ENCODE assay signal across 8 mouse cellular contexts in the genomic region with DNA sequence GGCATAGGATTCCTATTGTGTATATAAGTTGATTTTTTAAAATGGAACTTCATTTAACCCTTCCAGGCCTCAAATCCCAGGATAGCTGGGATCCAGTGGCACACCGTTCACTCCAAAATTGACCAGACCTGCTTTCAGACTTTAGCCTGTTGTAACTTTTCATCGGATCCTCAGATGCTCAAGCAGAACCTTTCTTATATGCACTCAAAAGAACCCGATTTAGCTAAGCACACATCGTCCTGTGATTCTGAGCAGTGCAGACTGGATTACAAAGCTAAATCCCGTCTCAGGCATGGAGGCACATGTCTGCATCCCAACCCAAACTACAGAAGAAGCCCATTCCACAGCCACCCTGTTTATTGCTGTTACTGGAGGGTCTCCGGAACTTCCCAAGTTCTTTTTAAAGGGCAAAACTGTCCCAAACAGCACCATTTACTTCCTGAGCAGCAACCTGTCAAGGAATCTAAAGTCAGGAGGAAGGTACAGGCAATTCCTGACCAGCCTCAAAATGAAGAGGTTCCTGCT. TPM values are rescaled to one million over a fixed set of nuclear protein-coding genes. Genes with fewer than 3 reads are reported as not detected.
A peak's percentile ranks its signal among the peaks of the same experiment; 100 is the strongest.
DNase-seq lines count a peak whose midpoint lies in the region; ATAC-seq and TF ChIP-seq lines count a peak whose summit lies in the region.

No protein-coding gene starts in this region.

- peak overlapping the region; percentile 86 for H3K4me3 ChIP-seq in heart, embryonic 16.5 days (ENCODE audit: low read length)
- H3K4me3 ChIP-seq in ES-E14 (ENCODE audit: insufficient read depth in 1 of 2, low read depth in 1 of 2, low read length in 2 of 2, poor library complexity in 1 of 2, severe bottlenecking in 1 of 2) = peak overlapping the region; percentile 80 to 99
- H3K4me3 ChIP-seq in forebrain, embryonic 15.5 days = peak overlapping the region; percentile 78
- H3K4me3 ChIP-seq in liver, postnatal 0 days (ENCODE audit: low read depth, low read length) = peak overlapping the region; percentile 98

- H3K4me2 ChIP-seq in heart, embryonic 16.5 days (ENCODE audit: low read depth, low read length) = peak overlapping the region; percentile 78
- H3K4me2 ChIP-seq in forebrain, embryonic 15.5 days (replicated peaks) = peak overlapping the region; percentile 73
- H3K4me2 ChIP-seq in liver, postnatal 0 days (ENCODE audit: low read depth, low read length) = peak overlapping the region; percentile 93

- no peak for TF ChIP-seq EP300 in liver, postnatal 0 days (IDR thresholded peaks at IDR 0.05; ENCODE audit: low read depth)

- peaks cover 33% of the 10 kb centered on the region for H3K4me1 ChIP-seq in heart, embryonic 16.5 days (ENCODE audit: control insufficient read depth, insufficient read depth, low read length)
- peaks cover 0 to 13% of the 10 kb centered on the region in 2 experiments; a peak in 1 of 4 replicates for H3K4me1 ChIP-seq in ES-E14 (ENCODE audit: control insufficient read depth in 2 of 2, insufficient read depth in 2 of 2, low read length in 2 of 2, poor library complexity in 1 of 2)
- peaks cover 48% of the 10 kb centered on the region for H3K4me1 ChIP-seq in forebrain, embryonic 15.5 days
- H3K4me1 ChIP-seq in liver, postnatal 0 days (ENCODE audit: insufficient read depth) = peaks cover 46% of the 10 kb centered on the region

- H3K27me3 ChIP-seq in heart, embryonic 16.5 days (ENCODE audit: control insufficient read depth, insufficient read depth, low read length) = no peaks in the 10 kb centered on the region
- H3K27me3 ChIP-seq in forebrain, embryonic 15.5 days = no peaks in the 10 kb centered on the region
- H3K27me3 ChIP-seq in liver, postnatal 0 days (ENCODE audit: insufficient read depth, low read length) = no peaks in the 10 kb centered on the region

- TF ChIP-seq CTCF in liver, postnatal 0 days (IDR thresholded peaks at IDR 0.05; ENCODE audit: low read depth) = no peak

- H3K9me3 ChIP-seq in heart, embryonic 16.5 days (replicated peaks; ENCODE audit: control insufficient read depth, low read length) = no peaks in the 10 kb centered on the region
- H3K9me3 ChIP-seq in ES-E14 (ENCODE audit: control insufficient read depth, insufficient read depth, low read depth, low read length) = no peaks in the 10 kb centered on the region
- H3K9me3 ChIP-seq in forebrain, embryonic 15.5 days = no peaks in the 10 kb centered on the region
- no peaks in the 10 kb centered on the region for H3K9me3 ChIP-seq in liver, postnatal 0 days (ENCODE audit: low read length)

- H3K27ac ChIP-seq in heart, embryonic 16.5 days (ENCODE audit: low read length) = peak overlapping the region; percentile 85
- H3K27ac ChIP-seq in ES-E14 (ENCODE audit: insufficient read depth, low read depth, low read length, poor library complexity, severe bottlenecking) = peak overlapping the region; percentile 96
- H3K27ac ChIP-seq in forebrain, embryonic 15.5 days (replicated peaks) = peak overlapping the region; percentile 86
- peak overlapping the region; percentile 92 for H3K27ac ChIP-seq in liver, postnatal 0 days (ENCODE audit: low read depth)

- no peak for DNase-seq in heart, adult 8-10 months (ENCODE audit: low spot score)
- no peak for DNase-seq in ES-E14 (ENCODE audit: low read depth, low spot score)
- no peak for DNase-seq in liver, postnatal 0 days
- DNase-seq in urinary bladder, postnatal 36 days (ENCODE audit: low spot score in 2 of 2) = no peak
- no peak for DNase-seq in gastrocnemius, postnatal 4 days (ENCODE audit: low spot score in 2 of 2)
- DNase-seq in left cerebral cortex, adult 18-20 months (ENCODE audit: low spot score in 2 of 2) = no peak

- no peak for ATAC-seq in heart, embryonic 16.5 days (replicated peaks; ENCODE audit: extremely low read depth, insufficient read depth, low FRiP score)
- ATAC-seq in forebrain, embryonic 15.5 days (replicated peaks) = no peak
- ATAC-seq in liver, postnatal 0 days = no peak

- under 1% methylated on average over 6 of the region's 6 CpGs for WGBS in heart, embryonic 16.5 days
- 2% methylated on average over 6 of the region's 6 CpGs for WGBS in forebrain, embryonic 15.5 days
- WGBS in liver, postnatal 0 days (ENCODE audit: insufficient replicate concordance) = 3% methylated on average over 6 of the region's 6 CpGs

- in situ Hi-C loops in ES-E14 (cut with MboI; ENCODE audit: low sequenced_read_pairs in 2 of 2, unreplicated experiment in 2 of 2) = no loop called here

- H3K9ac ChIP-seq in heart, embryonic 16.5 days (ENCODE audit: low read length) = peak overlapping the region; percentile 97
- peak overlapping the region; percentile 100 for H3K9ac ChIP-seq in ES-E14 (ENCODE audit: insufficient read depth, low read depth, low read length, poor library complexity, severe bottlenecking)
- peak overlapping the region; percentile 98 for H3K9ac ChIP-seq in forebrain, embryonic 15.5 days (replicated peaks)
- peak overlapping the region; percentile 99 for H3K9ac ChIP-seq in liver, postnatal 0 days (replicated peaks)

- peaks cover 27% of the 10 kb centered on the region for H3K36me3 ChIP-seq in heart, embryonic 16.5 days (ENCODE audit: control insufficient read depth, insufficient read depth)
- peaks cover 42% of the 10 kb centered on the region for H3K36me3 ChIP-seq in ES-E14 (ENCODE audit: control insufficient read depth, insufficient read depth, low read length, poor library complexity, severe bottlenecking)
- H3K36me3 ChIP-seq in forebrain, embryonic 15.5 days = peaks cover 30% of the 10 kb centered on the region
- peaks cover 25% of the 10 kb centered on the region for H3K36me3 ChIP-seq in liver, postnatal 0 days (replicated peaks; ENCODE audit: insufficient read depth, low read length)

TF ChIP-seq in ES-E14, 5 proteins besides CTCF, POLR2A, EP300 and RAD21:
- TF ChIP-seq HCFC1 (IDR thresholded peaks at IDR 0.05; ENCODE audit: borderline replicate concordance, insufficient read depth, low read length) (0 out of 2 replicates have a peak, but pooled peaks have one; percentile 43), MAFK (IDR thresholded peaks at IDR 0.05; ENCODE audit: insufficient read depth, low read depth, low read length) (no peak), ZNF384 (IDR thresholded peaks at IDR 0.05; ENCODE audit: low read depth, low read length) (no peak), ZC3H11A (IDR thresholded peaks at IDR 0.05; ENCODE audit: borderline replicate concordance, low read depth, low read length) (no peak)

RNA-seq across cellular contexts. Expression of a gene that starts 0.8 kb away (rescaled TPM):
- polyA plus RNA-seq in heart, embryonic 16.5 days (2015; fragmentation: Nextera tagmentation; extraction: Ambion mirVana) = 684 and 727 TPM in 2 replicates
- 100 to 1,000 TPM; 580 to 769 (median 686) TPM for total RNA-seq in heart, adult 8-10 months (2022)
- total RNA-seq in ES-E14 (2012; rRNA removed) = 3,971 and 5,136 TPM in 2 replicates
- 890 and 969 TPM in 2 replicates for polyA plus RNA-seq in forebrain, embryonic 15.5 days (2015; fragmentation: Nextera tagmentation; extraction: Ambion mirVana)
- 938 and 993 TPM in 2 replicates for polyA plus RNA-seq in liver, postnatal 0 days (2015; fragmentation: Nextera tagmentation; extraction: Ambion mirVana)
- total RNA-seq in gastrocnemius, postnatal 4 days (2021) = 1,000 to 10,000 TPM; 1,483 to 1,628 TPM
- 100 to 1,000 TPM; 712 to 811 TPM for total RNA-seq in left cerebral cortex, adult 18-20 months (2021)

RNA-seq across cellular contexts. Expression of a gene that starts 3.5 kb away (rescaled TPM):
- 809 and 812 TPM in 2 replicates for polyA plus RNA-seq in heart, embryonic 16.5 days (2015; fragmentation: Nextera tagmentation; extraction: Ambion mirVana)
- 100 to 1,000 TPM; 572 to 626 (median 604) TPM for total RNA-seq in heart, adult 8-10 months (2022)
- total RNA-seq in ES-E14 (2012; rRNA removed) = 1,746 and 1,854 TPM in 2 replicates
- polyA plus RNA-seq in forebrain, embryonic 15.5 days (2015; fragmentation: Nextera tagmentation; extraction: Ambion mirVana) = 982 and 1,055 TPM in 2 replicates
- polyA plus RNA-seq in liver, postnatal 0 days (2015; fragmentation: Nextera tagmentation; extraction: Ambion mirVana) = 681 and 696 TPM in 2 replicates
- 1,000 to 10,000 TPM in 1 of 2 experiments, 100 to 1,000 TPM in 1; 985 to 1,047 TPM for total RNA-seq in gastrocnemius, postnatal 4 days (2021)
- total RNA-seq in left cerebral cortex, adult 18-20 months (2021) = 100 to 1,000 TPM; 474 to 479 TPM

RNA-seq across cellular contexts. Expression of a gene that starts 8.3 kb away (rescaled TPM):
- 0.34 TPM in 1 of 2 replicates, not detected in the other for polyA plus RNA-seq in heart, embryonic 16.5 days (2015; fragmentation: Nextera tagmentation; extraction: Ambion mirVana)
- 1 to 10 TPM in 1 of 4 experiments, not detected in 3; 1.7 TPM for total RNA-seq in heart, adult 8-10 months (2022)
- total RNA-seq in ES-E14 (2012; rRNA removed) = 0.36 and 0.90 TPM in 2 replicates
- 0.15 TPM in 1 of 2 replicates, not detected in the other for polyA plus RNA-seq in forebrain, embryonic 15.5 days (2015; fragmentation: Nextera tagmentation; extraction: Ambion mirVana)
- polyA plus RNA-seq in liver, postnatal 0 days (2015; fragmentation: Nextera tagmentation; extraction: Ambion mirVana) = 0.27 and 0.70 TPM in 2 replicates
- total RNA-seq in gastrocnemius, postnatal 4 days (2021) = under 1 TPM in 1 of 2 experiments, not detected in 1; 0.34 TPM
- not detected for total RNA-seq in left cerebral cortex, adult 18-20 months (2021)

RNA-seq across cellular contexts. Expression of a gene that starts 8.5 kb away (rescaled TPM):
- polyA plus RNA-seq in heart, embryonic 16.5 days (2015; fragmentation: Nextera tagmentation; extraction: Ambion mirVana) = 2.3 and 2.8 TPM in 2 replicates
- total RNA-seq in heart, adult 8-10 months (2022) = 1 to 10 TPM; 6.1 to 7.9 (median 6.5) TPM
- total RNA-seq in ES-E14 (2012; rRNA removed) = 1.8 and 1.9 TPM in 2 replicates
- 1.6 and 2.1 TPM in 2 replicates for polyA plus RNA-seq in forebrain, embryonic 15.5 days (2015; fragmentation: Nextera tagmentation; extraction: Ambion mirVana)
- 2.0 and 2.3 TPM in 2 replicates for polyA plus RNA-seq in liver, postnatal 0 days (2015; fragmentation: Nextera tagmentation; extraction: Ambion mirVana)
- total RNA-seq in gastrocnemius, postnatal 4 days (2021) = 1 to 10 TPM; 2.4 to 5.1 TPM
- 1 to 10 TPM; 8.4 to 9.7 TPM for total RNA-seq in left cerebral cortex, adult 18-20 months (2021)

RNA-seq across cellular contexts. Expression of a gene that starts 24.1 kb away (rescaled TPM):
- polyA plus RNA-seq in heart, embryonic 16.5 days (2015; fragmentation: Nextera tagmentation; extraction: Ambion mirVana) = 56.8 and 58.2 TPM in 2 replicates
- total RNA-seq in heart, adult 8-10 months (2022) = 10 to 100 TPM; 65.6 to 77.1 (median 67.5) TPM
- 10.6 and 15.1 TPM in 2 replicates for total RNA-seq in ES-E14 (2012; rRNA removed)
- 16.6 and 17.8 TPM in 2 replicates for polyA plus RNA-seq in forebrain, embryonic 15.5 days (2015; fragmentation: Nextera tagmentation; extraction: Ambion mirVana)
- 150 and 154 TPM in 2 replicates for polyA plus RNA-seq in liver, postnatal 0 days (2015; fragmentation: Nextera tagmentation; extraction: Ambion mirVana)
- 10 to 100 TPM; 84.6 to 87.3 TPM for total RNA-seq in gastrocnemius, postnatal 4 days (2021)
- total RNA-seq in left cerebral cortex, adult 18-20 months (2021) = 10 to 100 TPM; 19.6 to 20.1 TPM
